Mouse (Mus musculus): ENCODE results near the gene Serpinb1c.
A peak's percentile ranks its signal among the peaks of the same experiment; 100 is the strongest.
"Not testable (repeated sequence)": the region's sequence is repeated elsewhere in the genome, so short reads cannot be mapped to it uniquely, and the experiment has no call there.

Serpinb1c gene

GRCm38 (mm10) chr13:32864529-32864928 lies 33.5 kb downstream of the Serpinb1c start:
- DNase-seq: not testable (repeated sequence)

GRCm38 (mm10) chr13:32863456-32863855 lies 34.6 kb downstream of the Serpinb1c start:
- no peak for DNase-seq

- DNase-seq: no peak
These were observed 37.2 kb downstream of the Serpinb1c start for GRCm38 (mm10) chr13:32860821-32861220.

- DNase-seq: no peak
These were observed 44.9 kb downstream of the Serpinb1c start for GRCm38 (mm10) chr13:32853073-32853472.

GRCm38 (mm10) chr13:32852539-32852938 lies 45.5 kb downstream of the Serpinb1c start:
- DNase-seq: no peak

- DNase-seq: peak in 1 of 2 experiments; percentile 52
These were observed 46.0 kb downstream of the Serpinb1c start for GRCm38 (mm10) chr13:32851967-32852366.

GRCm38 (mm10) chr13:32850668-32851404 lies 47.2 kb downstream of the Serpinb1c start, which contains the start of gene Serpinb1a:
Gene Serpinb1a (minus strand): TSS chr13:32851185.
- DNase-seq: peak; percentile 60 to 70

GRCm38 (mm10) chr13:32850156-32850555 lies 47.9 kb downstream of the Serpinb1c start:
- DNase-seq: no peak

GRCm38 (mm10) chr13:32849531-32850123 lies 48.4 kb downstream of the Serpinb1c start:
- DNase-seq: no peak

- no peak for DNase-seq
These were observed 48.9 kb downstream of the Serpinb1c start for GRCm38 (mm10) chr13:32849092-32849491.

GRCm38 (mm10) chr13:32846221-32846620 lies 51.8 kb downstream of the Serpinb1c start:
- no peak for DNase-seq

- DNase-seq: no peak
These were observed 56.7 kb downstream of the Serpinb1c start for GRCm38 (mm10) chr13:32841349-32841748.

- no peak for DNase-seq
These were observed 58.7 kb downstream of the Serpinb1c start for GRCm38 (mm10) chr13:32839314-32839713.

- DNase-seq: no peak
These were observed 63.5 kb downstream of the Serpinb1c start for GRCm38 (mm10) chr13:32834513-32834912.

- no peak for DNase-seq
These were observed 64.8 kb downstream of the Serpinb1c start for GRCm38 (mm10) chr13:32833237-32833636.

- DNase-seq: no peak
These were observed 65.2 kb downstream of the Serpinb1c start for GRCm38 (mm10) chr13:32832776-32833175.

- peak; percentile 57 to 70 for DNase-seq
These were observed 66.3 kb downstream of the Serpinb1c start for GRCm38 (mm10) chr13:32831505-32832273.

Data from spleen, adult 18-20 months (tissue).